Mouse (Mus musculus): Measurements from ENCODE around the gene Dppa5a. TPM values are rescaled to one million over a fixed set of nuclear protein-coding genes. Genes with fewer than 3 reads are reported as not detected.
"Not testable (repeated sequence)": the region's sequence is repeated elsewhere in the genome, so short reads cannot be mapped to it uniquely, and the experiment has no call there.

Dppa5a gene
- polyA plus RNA-seq, 1 experiment from 2014 or later = not detected

- 18% methylated on average over 8 of the region's 8 CpGs for WGBS
- H3K9me3 ChIP-seq (replicated peaks); H3K4me3 ChIP-seq: not testable (repeated sequence)
Observed at GRCm38 (mm10) chr9:78340324-78340723, 27.7 kb downstream of the Dppa5a start.

DNA sequence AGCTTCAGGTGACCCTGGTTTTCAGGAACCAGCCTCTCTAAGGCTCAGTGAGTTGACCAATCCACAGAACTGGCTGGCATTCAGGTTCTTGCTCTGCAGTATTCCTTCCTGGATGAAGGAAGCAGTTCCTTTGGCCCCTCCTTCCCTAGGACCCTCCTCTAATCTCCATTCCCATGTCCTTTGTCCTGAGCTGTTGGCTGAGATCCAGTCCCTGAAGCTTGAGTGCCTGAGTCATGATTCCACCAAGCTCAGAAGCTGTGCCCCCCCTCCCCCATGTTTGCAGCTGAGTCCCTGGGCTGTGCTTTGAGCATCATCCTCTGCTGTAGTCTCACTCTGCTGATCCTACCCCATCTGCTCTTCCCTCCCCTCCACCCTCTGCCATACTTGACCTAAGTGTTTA lies 30.9 kb downstream of the Dppa5a start:
- H3K9me3 ChIP-seq (replicated peaks); H3K36me3 ChIP-seq; H3K4me3 ChIP-seq; H3K27ac ChIP-seq (replicated peaks); H3K4me1 ChIP-seq; H3K27me3 ChIP-seq (ENCODE audit: low read depth, poor library complexity, severe bottlenecking); DNase-seq (ENCODE audit: low spot score): not testable (repeated sequence)

More at GRCm38 (mm10) chr9:78340324-78340723, 27.7 kb downstream of the Dppa5a start:
- peak; percentile 64 for DNase-seq (ENCODE audit: low spot score)
- H3K27me3 ChIP-seq (ENCODE audit: low read depth, poor library complexity, severe bottlenecking); H3K36me3 ChIP-seq; H3K27ac ChIP-seq (replicated peaks); H3K4me1 ChIP-seq: not testable (repeated sequence)

DNA sequence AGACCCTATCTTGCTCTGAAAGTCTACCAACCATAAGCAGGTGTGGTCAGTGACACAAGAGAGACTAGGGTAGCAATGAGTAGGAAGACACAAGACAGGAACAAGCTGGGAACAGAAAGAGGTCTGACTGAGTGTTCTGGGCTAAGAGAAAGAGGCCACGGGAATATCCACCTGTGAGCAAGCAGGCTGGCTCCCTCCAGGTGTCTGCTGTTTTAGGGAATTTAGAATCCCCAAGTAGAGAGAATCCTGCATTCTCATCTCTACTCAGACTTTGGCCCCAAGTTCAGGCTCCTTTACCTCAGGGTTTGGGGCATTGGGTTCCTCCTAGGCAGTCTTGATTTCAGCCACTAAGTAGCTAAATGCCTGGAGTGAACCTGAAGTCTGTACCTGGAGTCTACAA lies 40.7 kb downstream of the Dppa5a start, which contains the start of gene Omt2b:
Gene Omt2b, plus strand, starts transcription at position 301 of the 400 bp plus-strand sequence.
- not testable (repeated sequence) for H3K27ac ChIP-seq (replicated peaks); H3K4me1 ChIP-seq; H3K27me3 ChIP-seq (ENCODE audit: low read depth, poor library complexity, severe bottlenecking); H3K36me3 ChIP-seq; H3K4me3 ChIP-seq; DNase-seq (ENCODE audit: low spot score); H3K9me3 ChIP-seq (replicated peaks)
- 83% methylated on average over 1 of the region's 1 CpGs for WGBS

- no peaks in the 10 kb centered on the region for H3K36me3 ChIP-seq
- no peak overlapping the region for H3K4me3 ChIP-seq
- no peaks in the 10 kb centered on the region for H3K4me1 ChIP-seq
- no peak overlapping the region for H3K27ac ChIP-seq (replicated peaks)
- no peaks in the 10 kb centered on the region for H3K9me3 ChIP-seq (replicated peaks)
- 42% methylated on average over 1 of the region's 1 CpGs for WGBS
- no peaks in the 10 kb centered on the region for H3K27me3 ChIP-seq (ENCODE audit: low read depth, poor library complexity, severe bottlenecking)
- DNase-seq (ENCODE audit: low spot score) = no peak
Observed at GRCm38 (mm10) chr9:78319499-78319898, 48.5 kb downstream of the Dppa5a start.

Other genes with a start within 250 kb of the Dppa5a start
- gene Gsta4, start 185.4 kb downstream of the Dppa5a start, polyA plus RNA-seq (2016; fragmentation: Nextera tagmentation; extraction: Ambion mirVana) = 35.6 and 53.6 TPM in 2 replicates
- not detected in 2 replicates for gene Gsta1, start 137.5 kb downstream of the Dppa5a start, polyA plus RNA-seq (2016; fragmentation: Nextera tagmentation; extraction: Ambion mirVana)
- gene Gm3776, start 111.0 kb downstream of the Dppa5a start, polyA plus RNA-seq (2016; fragmentation: Nextera tagmentation; extraction: Ambion mirVana) = not detected in 2 replicates
- not detected in 2 replicates for gene Gm10639, start 78.3 kb downstream of the Dppa5a start, polyA plus RNA-seq (2016; fragmentation: Nextera tagmentation; extraction: Ambion mirVana)
- gene Omt2a, start 53.4 kb downstream of the Dppa5a start, polyA plus RNA-seq (2016; fragmentation: Nextera tagmentation; extraction: Ambion mirVana) = not detected in 2 replicates
- not detected in 2 replicates for gene Omt2b, start 40.6 kb downstream of the Dppa5a start, polyA plus RNA-seq (2016; fragmentation: Nextera tagmentation; extraction: Ambion mirVana)
- gene Gsta2, start 12.4 kb downstream of the Dppa5a start, polyA plus RNA-seq (2016; fragmentation: Nextera tagmentation; extraction: Ambion mirVana) = not detected in 2 replicates
- gene Ooep, start 10.5 kb upstream of the Dppa5a start, polyA plus RNA-seq (2016; fragmentation: Nextera tagmentation; extraction: Ambion mirVana) = 0.83 and 1.0 TPM in 2 replicates
- 0.09 and 0.15 TPM in 2 replicates for gene Ddx43, start 27.6 kb upstream of the Dppa5a start, polyA plus RNA-seq (2016; fragmentation: Nextera tagmentation; extraction: Ambion mirVana)
- gene Cgas, start 75.1 kb upstream of the Dppa5a start, polyA plus RNA-seq (2016; fragmentation: Nextera tagmentation; extraction: Ambion mirVana) = 0.30 and 0.53 TPM in 2 replicates
- gene Mto1, start 80.0 kb upstream of the Dppa5a start, polyA plus RNA-seq (2016; fragmentation: Nextera tagmentation; extraction: Ambion mirVana) = 24.4 and 28.4 TPM in 2 replicates
- gene Gm17324, start 80.6 kb upstream of the Dppa5a start, polyA plus RNA-seq (2016; fragmentation: Nextera tagmentation; extraction: Ambion mirVana) = 0.44 and 0.68 TPM in 2 replicates
- 3,476 and 3,775 TPM in 2 replicates for gene Eef1a1, start 121.0 kb upstream of the Dppa5a start, polyA plus RNA-seq (2016; fragmentation: Nextera tagmentation; extraction: Ambion mirVana)
- 9.9 and 11.4 TPM in 2 replicates for gene Slc17a5, start 219.9 kb upstream of the Dppa5a start, polyA plus RNA-seq (2016; fragmentation: Nextera tagmentation; extraction: Ambion mirVana)
- 3.9 and 4.8 TPM in 2 replicates for gene Cd109, start 247.4 kb upstream of the Dppa5a start, polyA plus RNA-seq (2016; fragmentation: Nextera tagmentation; extraction: Ambion mirVana)